Mouse (Mus musculus): ENCODE measurements at regions not wholly inside any gene's neighbourhood (a gene's known extent, or its start where the extent isn't known, plus 50 kb on each side); places are given as distances from the start of the nearest gene placed in this dataset.

DNA sequence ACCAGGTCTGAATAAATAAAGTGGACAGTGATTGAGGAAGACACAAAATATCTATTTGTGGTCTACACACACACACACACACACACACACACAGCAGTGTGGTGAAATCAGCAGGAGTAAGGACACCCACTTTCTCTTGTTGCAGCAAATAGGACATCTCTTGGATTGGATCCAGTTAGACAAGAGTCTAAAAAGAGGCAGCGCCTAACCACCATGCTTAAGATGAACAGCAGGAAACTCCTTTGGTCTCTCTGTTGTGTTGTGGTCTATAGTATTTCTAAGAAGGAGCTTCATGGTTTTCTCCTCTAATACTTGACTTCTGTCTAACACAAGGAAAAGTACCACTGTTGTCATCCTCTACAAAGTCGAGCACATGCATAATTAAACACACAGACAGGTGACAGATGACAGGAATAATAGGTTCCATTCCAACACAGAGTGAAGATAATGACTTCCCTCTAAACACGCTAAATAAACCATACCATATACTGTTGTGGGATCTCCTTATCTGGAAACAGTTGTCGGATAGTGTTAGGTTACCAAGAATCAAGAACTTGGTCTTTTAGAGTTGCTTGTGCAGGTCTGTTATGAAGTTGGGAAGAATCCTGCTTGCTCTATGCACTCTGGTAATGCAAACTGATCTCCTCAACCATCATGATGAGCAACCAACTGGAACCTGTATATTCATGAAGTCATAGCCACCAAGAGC, 82.6 kb upstream of the Bmp2k start:
- Histone ChIP-seq H3K27ac (ENCODE audit: low read length) (no peak overlapping the region), H3K4me2 (ENCODE audit: low read depth, low read length) (no peak overlapping the region), H3K9ac (ENCODE audit: low read length) (no peak overlapping the region), H3K9me3 (replicated peaks; ENCODE audit: control insufficient read depth, low read length) (no peaks in the 10 kb centered on the region), H3K4me1 (ENCODE audit: control insufficient read depth, insufficient read depth, low read length) (peaks cover 17% of the 10 kb centered on the region), H3K27me3 (ENCODE audit: control insufficient read depth, insufficient read depth, low read length) (no peaks in the 10 kb centered on the region), H3K4me3 (ENCODE audit: low read length) (no peak overlapping the region), H3K36me3 (ENCODE audit: control insufficient read depth, insufficient read depth) (no peaks in the 10 kb centered on the region)
- ATAC-seq (replicated peaks; ENCODE audit: extremely low read depth, insufficient read depth, low FRiP score): no peak
- 63% methylated on average over 4 of the region's 4 CpGs for WGBS

DNA sequence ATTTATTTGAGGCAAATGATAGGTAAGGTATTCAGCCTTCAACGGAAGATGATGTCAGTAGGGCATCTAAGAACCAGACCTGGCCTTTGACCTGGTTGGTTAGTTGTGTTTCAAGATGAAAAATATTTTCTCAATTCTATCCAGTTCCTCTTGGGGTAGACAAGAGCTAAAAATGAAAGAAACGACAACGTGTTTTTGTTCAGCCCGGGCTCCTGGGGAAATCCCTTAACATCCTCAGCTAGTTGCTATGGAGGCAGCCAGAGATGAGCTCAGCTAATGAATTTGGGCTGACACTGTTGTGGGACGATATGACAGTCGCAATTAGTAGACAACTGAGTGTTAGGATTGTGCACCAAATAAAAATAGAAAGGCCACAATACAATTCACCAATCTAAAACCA, 80.6 kb upstream of the Bmp2k start:
- ATAC-seq (replicated peaks; ENCODE audit: extremely low read depth, insufficient read depth, low FRiP score): no peak
- Histone ChIP-seq H3K4me3 (ENCODE audit: low read length) (no peak overlapping the region), H3K27ac (ENCODE audit: low read length) (peak overlapping the region; percentile 44), H3K9ac (ENCODE audit: low read length) (no peak overlapping the region), H3K4me1 (ENCODE audit: control insufficient read depth, insufficient read depth, low read length) (peaks cover 15% of the 10 kb centered on the region), H3K27me3 (ENCODE audit: control insufficient read depth, insufficient read depth, low read length) (no peaks in the 10 kb centered on the region), H3K36me3 (ENCODE audit: control insufficient read depth, insufficient read depth) (no peaks in the 10 kb centered on the region), H3K4me2 (ENCODE audit: low read depth, low read length) (no peak overlapping the region), H3K9me3 (replicated peaks; ENCODE audit: control insufficient read depth, low read length) (no peaks in the 10 kb centered on the region)
- WGBS: 70% methylated on average over 6 of the region's 6 CpGs

DNA sequence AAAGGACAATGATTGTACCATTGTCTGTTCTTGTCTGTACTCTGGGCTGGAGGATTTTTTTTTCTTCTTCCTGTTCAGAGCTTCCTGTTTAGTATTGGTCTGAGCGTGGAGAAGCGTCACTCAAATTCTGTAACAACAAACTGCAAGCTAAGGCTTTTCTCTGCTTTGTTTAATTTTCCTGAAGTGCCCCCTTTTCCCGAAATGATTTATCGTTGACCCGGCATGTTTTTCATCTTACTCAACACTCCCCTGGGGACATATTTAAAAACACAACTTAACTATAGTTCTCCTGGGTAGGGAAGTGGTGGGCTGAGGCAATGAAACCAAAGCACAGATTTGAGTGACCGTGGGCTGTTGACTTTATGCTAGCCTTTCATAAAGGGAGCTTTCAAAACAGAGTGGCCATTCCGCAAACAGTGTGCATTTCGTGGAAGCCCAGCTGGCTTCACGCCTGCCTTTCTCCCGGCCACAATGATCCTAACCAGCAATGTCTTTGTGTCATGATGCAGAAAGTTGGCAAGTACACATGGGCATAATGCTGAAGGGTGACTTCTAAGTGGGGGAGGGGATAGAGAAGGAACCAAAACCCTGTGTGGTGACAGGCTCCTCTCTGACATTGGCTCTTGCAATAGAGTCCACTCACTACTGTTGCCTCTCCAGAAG, 79.8 kb upstream of the Bmp2k start:
- WGBS: 49% methylated on average over 10 of the region's 10 CpGs
- no peak overlapping the region for H3K9ac ChIP-seq (ENCODE audit: low read length)
- H3K36me3 ChIP-seq (ENCODE audit: control insufficient read depth, insufficient read depth): no peaks in the 10 kb centered on the region
- H3K4me2 ChIP-seq (ENCODE audit: low read depth, low read length): peak overlapping the region; percentile 24; the same call in 1 of the 2 replicates
- no peak overlapping the region for H3K4me3 ChIP-seq (ENCODE audit: low read length)
- H3K27ac ChIP-seq (ENCODE audit: low read length): peak overlapping the region; percentile 52
- ATAC-seq (replicated peaks; ENCODE audit: extremely low read depth, insufficient read depth, low FRiP score): no peak
- H3K27me3 ChIP-seq (ENCODE audit: control insufficient read depth, insufficient read depth, low read length): no peaks in the 10 kb centered on the region
- H3K4me1 ChIP-seq (ENCODE audit: control insufficient read depth, insufficient read depth, low read length): peaks cover 18% of the 10 kb centered on the region
- H3K9me3 ChIP-seq (replicated peaks; ENCODE audit: control insufficient read depth, low read length): no peaks in the 10 kb centered on the region

DNA sequence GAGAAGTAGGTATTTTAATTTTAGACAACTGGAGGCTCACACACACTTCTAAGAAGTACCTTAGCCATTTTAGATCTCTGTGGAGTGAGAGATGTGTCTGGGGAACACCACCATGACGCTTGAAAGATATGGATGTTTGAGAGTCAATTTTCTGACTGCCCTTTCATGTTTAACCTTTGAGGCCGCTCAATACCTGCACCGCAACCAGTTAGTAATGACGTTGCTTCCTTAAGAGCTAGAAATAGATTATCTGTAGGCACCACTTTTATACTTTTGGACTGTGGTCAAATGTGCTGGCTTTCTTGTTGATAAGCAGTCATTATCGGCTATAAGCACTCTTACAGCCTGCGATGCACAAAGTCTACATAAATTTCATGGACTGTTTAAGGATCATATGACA, 78.3 kb upstream of the Bmp2k start:
- 31% methylated on average over 6 of the region's 6 CpGs for WGBS
- H3K9ac ChIP-seq (ENCODE audit: low read length): no peak overlapping the region
- H3K27me3 ChIP-seq (ENCODE audit: control insufficient read depth, insufficient read depth, low read length): no peaks in the 10 kb centered on the region
- no peak overlapping the region for H3K27ac ChIP-seq (ENCODE audit: low read length)
- ATAC-seq (replicated peaks; ENCODE audit: extremely low read depth, insufficient read depth, low FRiP score): no peak
- no peak overlapping the region for H3K4me3 ChIP-seq (ENCODE audit: low read length)
- H3K4me1 ChIP-seq (ENCODE audit: control insufficient read depth, insufficient read depth, low read length): peaks cover 12% of the 10 kb centered on the region
- H3K4me2 ChIP-seq (ENCODE audit: low read depth, low read length): no peak overlapping the region
- no peaks in the 10 kb centered on the region for H3K36me3 ChIP-seq (ENCODE audit: control insufficient read depth, insufficient read depth)
- H3K9me3 ChIP-seq (replicated peaks; ENCODE audit: control insufficient read depth, low read length): no peaks in the 10 kb centered on the region

DNA sequence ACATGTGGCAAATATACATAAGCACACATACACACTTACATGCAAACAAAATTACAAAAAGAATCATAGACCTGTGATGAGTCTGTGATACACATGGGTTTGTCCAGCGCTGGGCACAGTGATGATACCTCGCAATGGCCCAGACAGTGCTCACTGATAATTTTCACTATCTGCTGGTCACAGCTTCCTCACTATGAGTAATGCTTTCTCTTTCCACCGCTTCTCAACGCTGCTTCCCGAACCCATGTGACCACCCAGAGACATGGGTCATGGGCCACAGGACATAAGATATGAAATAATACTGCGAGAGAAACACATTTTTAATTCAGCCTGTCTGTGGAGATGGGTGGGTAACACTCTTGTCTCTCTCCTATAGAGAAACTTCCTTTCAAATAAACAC, 76.5 kb upstream of the Bmp2k start:
- Histone ChIP-seq H3K9me3 (replicated peaks; ENCODE audit: control insufficient read depth, low read length) (no peaks in the 10 kb centered on the region), H3K4me2 (ENCODE audit: low read depth, low read length) (no peak overlapping the region; the same call in none of the 2 replicates), H3K9ac (ENCODE audit: low read length) (no peak overlapping the region), H3K36me3 (ENCODE audit: control insufficient read depth, insufficient read depth) (no peaks in the 10 kb centered on the region), H3K4me1 (ENCODE audit: control insufficient read depth, insufficient read depth, low read length) (peaks cover 12% of the 10 kb centered on the region), H3K4me3 (ENCODE audit: low read length) (no peak overlapping the region), H3K27ac (ENCODE audit: low read length) (peak overlapping the region; percentile 75), H3K27me3 (ENCODE audit: control insufficient read depth, insufficient read depth, low read length) (no peaks in the 10 kb centered on the region)
- WGBS: 53% methylated on average over 6 of the region's 6 CpGs
- ATAC-seq (replicated peaks; ENCODE audit: extremely low read depth, insufficient read depth, low FRiP score): no peak

DNA sequence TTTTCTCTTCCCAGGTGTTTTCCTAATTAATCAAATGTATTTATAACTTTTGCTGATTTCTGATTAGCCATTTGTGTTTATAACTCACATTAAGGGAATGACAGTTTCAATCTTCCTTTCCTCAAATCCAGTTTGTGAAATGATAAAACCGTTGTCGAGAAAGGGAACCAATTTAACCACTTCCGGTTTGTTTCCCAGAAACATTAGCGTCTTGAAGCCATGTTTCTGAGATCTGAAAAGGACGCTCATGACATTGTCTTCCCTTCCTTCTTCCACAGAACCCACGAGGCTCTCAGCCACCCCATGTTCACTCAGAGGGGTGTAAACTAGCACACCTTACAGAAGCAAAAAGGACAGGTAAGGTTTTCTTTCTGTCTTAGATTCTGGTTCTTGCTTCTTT, 76.0 kb upstream of the Bmp2k start:
- Histone ChIP-seq H3K9ac (ENCODE audit: low read length) (peak overlapping the region; percentile 12; the same call in 1 of the 2 replicates), H3K4me2 (ENCODE audit: low read depth, low read length) (peak overlapping the region; percentile 33), H3K4me1 (ENCODE audit: control insufficient read depth, insufficient read depth, low read length) (peaks cover 12% of the 10 kb centered on the region), H3K27ac (ENCODE audit: low read length) (peak overlapping the region; percentile 75), H3K27me3 (ENCODE audit: control insufficient read depth, insufficient read depth, low read length) (no peaks in the 10 kb centered on the region), H3K36me3 (ENCODE audit: control insufficient read depth, insufficient read depth) (no peaks in the 10 kb centered on the region), H3K9me3 (replicated peaks; ENCODE audit: control insufficient read depth, low read length) (no peaks in the 10 kb centered on the region), H3K4me3 (ENCODE audit: low read length) (no peak overlapping the region)
- ATAC-seq (replicated peaks; ENCODE audit: extremely low read depth, insufficient read depth, low FRiP score): no peak
- WGBS: 53% methylated on average over 6 of the region's 6 CpGs

DNA sequence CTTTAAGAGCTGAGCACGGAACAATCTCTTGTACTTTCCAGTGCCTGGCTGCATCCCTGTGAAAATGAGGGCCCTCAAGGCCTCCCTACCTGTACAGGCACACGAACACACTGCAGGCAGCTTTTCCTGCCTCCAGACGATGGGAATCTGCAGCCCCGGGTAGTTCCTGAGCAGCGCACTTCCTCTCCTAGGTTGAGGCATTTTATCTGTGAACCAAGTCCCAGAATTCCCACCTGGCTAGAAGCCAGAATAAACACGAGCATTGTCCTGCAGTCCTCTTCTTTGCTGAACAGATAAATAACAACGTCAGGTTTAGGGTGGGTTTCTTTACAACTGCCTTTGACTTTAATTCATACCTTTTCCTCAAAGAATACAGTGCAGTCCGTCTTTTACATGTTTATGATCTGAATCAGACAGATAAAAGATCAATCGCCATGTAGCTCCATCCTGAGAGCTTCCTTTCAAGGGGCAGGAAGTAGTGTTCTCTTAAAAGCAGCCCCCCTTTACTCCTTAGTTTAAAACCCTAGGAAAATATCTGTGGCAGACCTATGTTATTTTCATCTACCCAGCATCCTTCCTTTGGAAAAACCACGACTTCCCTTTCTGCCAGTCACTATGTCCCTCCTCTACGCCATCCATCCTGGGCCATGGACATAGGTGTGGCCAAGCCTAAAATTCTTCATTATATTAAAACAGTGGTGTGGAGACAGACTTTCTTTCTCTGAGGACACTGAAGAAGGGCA, 75.3 kb upstream of the Bmp2k start:
- H3K4me2 ChIP-seq (ENCODE audit: low read depth, low read length): peak overlapping the region; percentile 33
- no peaks in the 10 kb centered on the region for H3K27me3 ChIP-seq (ENCODE audit: control insufficient read depth, insufficient read depth, low read length)
- H3K9me3 ChIP-seq (replicated peaks; ENCODE audit: control insufficient read depth, low read length): no peaks in the 10 kb centered on the region
- peak overlapping the region; percentile 12; the same call in 1 of the 2 replicates for H3K9ac ChIP-seq (ENCODE audit: low read length)
- peak overlapping the region; percentile 75 for H3K27ac ChIP-seq (ENCODE audit: low read length)
- WGBS: 30% methylated on average over 11 of the region's 11 CpGs
- H3K36me3 ChIP-seq (ENCODE audit: control insufficient read depth, insufficient read depth): no peaks in the 10 kb centered on the region
- ATAC-seq (replicated peaks; ENCODE audit: extremely low read depth, insufficient read depth, low FRiP score): peak; percentile 74
- peak overlapping the region; percentile 2; the same call in 1 of the 2 replicates for H3K4me3 ChIP-seq (ENCODE audit: low read length)
- peaks cover 12% of the 10 kb centered on the region for H3K4me1 ChIP-seq (ENCODE audit: control insufficient read depth, insufficient read depth, low read length)

DNA sequence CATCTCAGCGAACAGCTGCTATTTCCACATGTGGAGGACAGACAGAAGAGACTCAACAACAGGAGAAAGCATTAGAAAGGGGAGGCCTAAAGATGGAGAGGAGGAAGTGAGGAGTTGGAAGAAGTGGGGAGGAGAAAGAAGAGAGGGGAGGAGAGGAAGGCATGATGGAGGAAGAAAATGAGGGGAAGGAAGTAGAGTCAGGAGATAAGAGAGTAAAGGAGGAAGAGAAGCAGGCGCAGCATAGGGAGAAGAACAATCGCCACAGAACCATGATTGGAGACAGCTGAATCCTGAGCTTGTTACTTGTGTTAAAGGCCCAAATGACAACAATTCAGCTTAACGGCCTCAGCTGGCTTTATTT, 74.8 kb upstream of the Bmp2k start:
- H3K36me3 ChIP-seq (ENCODE audit: control insufficient read depth, insufficient read depth): no peaks in the 10 kb centered on the region
- H3K4me1 ChIP-seq (ENCODE audit: control insufficient read depth, insufficient read depth, low read length): peaks cover 12% of the 10 kb centered on the region
- H3K4me3 ChIP-seq (ENCODE audit: low read length): no peak overlapping the region
- H3K27me3 ChIP-seq (ENCODE audit: control insufficient read depth, insufficient read depth, low read length): no peaks in the 10 kb centered on the region
- peak overlapping the region; percentile 75 for H3K27ac ChIP-seq (ENCODE audit: low read length)
- H3K4me2 ChIP-seq (ENCODE audit: low read depth, low read length): no peak overlapping the region
- no peaks in the 10 kb centered on the region for H3K9me3 ChIP-seq (replicated peaks; ENCODE audit: control insufficient read depth, low read length)
- 59% methylated on average over 4 of the region's 4 CpGs for WGBS
- ATAC-seq (replicated peaks; ENCODE audit: extremely low read depth, insufficient read depth, low FRiP score): no peak
- no peak overlapping the region for H3K9ac ChIP-seq (ENCODE audit: low read length)

DNA sequence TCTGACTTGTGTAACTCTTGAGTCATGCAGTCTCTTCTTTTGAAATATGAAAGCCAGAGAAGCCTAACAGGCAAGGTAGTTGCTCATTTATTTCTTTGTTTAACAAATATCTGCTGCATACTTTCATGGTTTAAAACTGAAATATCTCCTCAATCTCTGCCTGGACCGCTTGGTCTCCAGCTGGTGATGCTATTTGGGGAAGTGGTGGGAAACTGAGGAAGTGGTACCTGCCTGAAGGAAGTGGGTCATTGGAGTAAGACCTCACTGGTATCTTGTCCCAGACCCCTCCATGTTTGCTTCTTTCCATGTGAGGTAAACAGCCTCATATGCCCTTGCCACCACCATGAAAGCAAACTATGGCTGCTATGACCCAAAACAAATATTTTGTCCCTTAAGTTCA, 74.0 kb upstream of the Bmp2k start:
- Histone ChIP-seq H3K9ac (ENCODE audit: low read length) (no peak overlapping the region), H3K27me3 (ENCODE audit: control insufficient read depth, insufficient read depth, low read length) (no peaks in the 10 kb centered on the region), H3K4me1 (ENCODE audit: control insufficient read depth, insufficient read depth, low read length) (peaks cover 10% of the 10 kb centered on the region), H3K27ac (ENCODE audit: low read length) (no peak overlapping the region), H3K36me3 (ENCODE audit: control insufficient read depth, insufficient read depth) (no peaks in the 10 kb centered on the region), H3K9me3 (replicated peaks; ENCODE audit: control insufficient read depth, low read length) (no peaks in the 10 kb centered on the region), H3K4me2 (ENCODE audit: low read depth, low read length) (no peak overlapping the region), H3K4me3 (ENCODE audit: low read length) (no peak overlapping the region)
- WGBS: 86% methylated on average over 1 of the region's 1 CpGs
- ATAC-seq (replicated peaks; ENCODE audit: extremely low read depth, insufficient read depth, low FRiP score): no peak

All from heart, embryonic 16.5 days (tissue).